Mouse (Mus musculus): ENCODE results near the gene Spaar. TPM values are rescaled to one million over a fixed set of nuclear protein-coding genes. Genes with fewer than 3 reads are reported as not detected.
A peak's percentile ranks its signal among the peaks of the same experiment; 100 is the strongest.

The Spaar gene
- under 1 TPM; 0.39 to 0.40 TPM for total RNA-seq (2021)
- long read RNA-seq, partial matches to known transcripts: 0 of 1 reads
- long read RNA-seq, other reads (novel, unspliced or antisense): 1 of 1 reads

GRCm38 (mm10) chr4:43729794-43730550 is at the start of gene Spaar:
Gene Spaar, plus strand, starts transcription at chr4:43730034.
- no peak for DNase-seq (ENCODE audit: low spot score in 2 of 2)

DNA sequence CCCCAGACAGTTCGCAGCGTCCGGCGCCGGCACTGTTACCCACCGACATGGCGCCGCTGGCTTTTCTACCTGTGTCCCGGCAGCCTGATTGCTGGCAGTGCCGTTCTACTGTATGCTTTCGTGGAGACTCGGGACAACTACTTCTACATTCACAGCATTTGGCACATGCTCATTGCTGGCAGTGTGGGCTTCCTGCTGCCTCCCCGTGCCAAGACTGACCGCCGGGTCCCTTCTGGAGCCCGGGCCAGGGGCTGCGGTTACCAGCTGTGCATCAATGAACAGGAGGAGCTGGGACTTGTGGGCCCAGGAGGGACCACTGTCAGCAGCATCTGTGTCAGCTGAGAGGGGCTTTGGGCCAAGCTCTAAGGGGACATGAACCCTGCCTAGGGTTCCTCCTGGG is 39.8 kb upstream of the Spaar start:
- DNase-seq (ENCODE audit: low spot score in 2 of 2): peak in 1 of 2 experiments; percentile 29

GRCm38 (mm10) chr4:43691026-43691425 is 38.8 kb upstream of the Spaar start:
- DNase-seq (ENCODE audit: low spot score in 2 of 2): no peak

DNA sequence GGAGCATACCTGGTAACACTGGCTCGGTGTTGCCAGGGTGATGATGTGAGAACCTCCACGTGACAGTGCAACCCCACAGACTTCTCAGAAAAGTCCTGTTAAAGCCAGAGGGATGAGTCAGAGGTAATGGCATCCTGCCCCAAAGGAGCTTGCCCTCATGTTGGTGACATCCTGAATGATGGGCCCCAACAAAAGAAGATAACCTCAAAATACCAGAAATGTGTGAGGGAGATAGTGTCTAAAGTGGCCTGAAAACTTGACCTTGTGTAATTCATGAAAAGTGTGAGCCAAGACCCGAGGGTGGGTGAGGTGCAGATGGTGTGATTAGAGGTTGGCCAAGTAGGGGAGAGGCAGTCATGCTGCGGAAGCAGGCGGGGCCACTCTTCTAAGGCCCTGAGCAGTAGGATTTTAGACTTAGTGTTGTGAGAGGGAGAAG is 36.0 kb upstream of the Spaar start:
- no peak for DNase-seq (ENCODE audit: low spot score in 2 of 2)

- no peak for DNase-seq (ENCODE audit: low spot score in 2 of 2)
These were observed 35.2 kb upstream of the Spaar start for GRCm38 (mm10) chr4:43694439-43695248.

DNA sequence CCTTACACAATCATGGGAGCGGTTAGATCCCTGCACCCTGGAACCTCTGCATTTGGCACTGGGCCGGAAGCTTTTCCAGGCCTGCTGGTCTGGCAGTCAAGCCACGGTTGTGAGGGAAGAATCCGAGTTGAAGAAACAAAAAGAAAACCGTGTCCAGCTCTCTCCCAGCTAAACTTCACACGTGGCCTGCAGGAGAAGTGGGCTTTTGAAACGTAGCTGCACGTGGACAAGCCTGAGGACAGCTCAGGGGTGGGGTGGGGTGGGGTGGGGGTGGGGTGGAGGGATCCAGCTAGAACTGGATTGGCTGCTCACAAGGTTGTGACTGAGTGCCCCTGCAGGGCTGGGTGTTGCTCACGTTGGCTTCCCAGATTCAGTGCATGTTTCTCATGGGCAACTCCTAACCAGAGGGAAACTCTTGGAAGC is 34.6 kb upstream of the Spaar start:
- no peak for DNase-seq (ENCODE audit: low spot score in 2 of 2)

GRCm38 (mm10) chr4:43696561-43696960 is 33.3 kb upstream of the Spaar start:
- DNase-seq (ENCODE audit: low spot score in 2 of 2): no peak

- no peak for DNase-seq (ENCODE audit: low spot score in 2 of 2)
These were observed 29.1 kb upstream of the Spaar start, which contains the start of gene Olfr70 for GRCm38 (mm10) chr4:43700707-43701106. Gene Olfr70, minus strand, starts transcription at chr4:43700807.

DNA sequence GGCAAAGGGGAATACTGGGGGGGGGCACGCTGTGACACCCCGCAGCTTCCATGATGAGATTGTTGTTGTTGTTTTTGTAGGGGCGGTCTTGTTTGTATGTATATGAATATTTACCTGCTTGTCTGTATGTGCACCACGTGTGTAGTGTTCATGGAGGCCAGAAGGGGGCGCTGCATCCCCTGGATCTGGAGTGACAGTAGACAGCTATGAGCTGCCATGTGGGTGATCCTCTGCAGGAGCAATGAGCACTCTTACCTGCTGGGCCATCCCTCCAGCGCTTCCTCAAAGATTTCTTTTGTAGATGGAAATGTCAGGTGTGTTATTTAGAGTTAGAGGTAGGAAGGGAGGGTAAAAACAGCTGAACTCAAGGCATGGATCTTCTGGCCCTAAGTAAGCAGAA is 26.4 kb upstream of the Spaar start:
- no peak for DNase-seq (ENCODE audit: low spot score in 2 of 2)

DNA sequence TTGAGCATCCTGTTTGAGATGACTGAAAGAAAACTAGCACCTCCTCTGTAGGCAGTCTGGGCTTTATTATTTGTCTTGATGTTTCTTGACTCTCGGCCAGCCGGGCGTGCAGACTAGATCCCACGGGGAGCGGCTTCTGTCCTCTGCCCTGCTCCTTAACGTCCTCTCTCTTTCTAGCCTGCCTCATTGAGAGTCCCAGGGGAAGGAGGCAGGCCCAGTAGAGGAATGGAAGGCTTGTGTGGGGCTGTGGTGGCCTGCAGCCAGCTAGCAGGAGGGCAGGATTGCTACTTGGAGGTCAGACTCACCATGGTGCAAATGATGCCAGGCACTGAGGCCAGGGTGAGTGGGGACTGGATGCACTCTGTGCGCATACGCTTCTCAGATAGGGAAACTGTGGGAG is 26.0 kb upstream of the Spaar start:
- no peak for DNase-seq (ENCODE audit: low spot score in 2 of 2)

- DNase-seq (ENCODE audit: low spot score in 2 of 2): no peak
These were observed 23.8 kb upstream of the Spaar start for GRCm38 (mm10) chr4:43705991-43706390.

DNA sequence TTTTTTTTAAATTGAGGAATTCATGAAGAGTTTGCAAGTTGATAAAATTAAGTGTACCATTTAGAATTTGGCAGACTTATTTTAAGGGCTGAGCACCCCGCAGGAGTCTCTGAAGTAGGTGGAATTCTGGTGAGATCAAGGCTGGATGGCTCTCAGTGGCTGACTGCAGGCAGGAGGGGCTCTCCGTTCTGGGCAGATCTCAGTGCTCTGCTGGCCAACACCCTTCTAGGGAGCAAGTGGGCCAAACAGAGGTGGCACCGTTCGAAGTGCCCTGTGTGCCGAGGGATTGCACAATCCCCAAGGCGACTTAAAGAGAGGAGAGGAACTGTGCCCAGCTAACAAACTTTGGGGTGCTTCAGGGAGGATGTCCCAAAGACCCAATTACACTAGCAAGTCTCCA is 20.0 kb upstream of the Spaar start, which contains the start of gene Olfr71:
Gene Olfr71 (minus strand): TSS at position 387 of the 400 bp plus-strand sequence.
- DNase-seq (ENCODE audit: low spot score in 2 of 2): no peak

GRCm38 (mm10) chr4:43711821-43712220 is 18.0 kb upstream of the Spaar start:
- DNase-seq (ENCODE audit: low spot score in 2 of 2): peak; percentile 86 to 89

DNA sequence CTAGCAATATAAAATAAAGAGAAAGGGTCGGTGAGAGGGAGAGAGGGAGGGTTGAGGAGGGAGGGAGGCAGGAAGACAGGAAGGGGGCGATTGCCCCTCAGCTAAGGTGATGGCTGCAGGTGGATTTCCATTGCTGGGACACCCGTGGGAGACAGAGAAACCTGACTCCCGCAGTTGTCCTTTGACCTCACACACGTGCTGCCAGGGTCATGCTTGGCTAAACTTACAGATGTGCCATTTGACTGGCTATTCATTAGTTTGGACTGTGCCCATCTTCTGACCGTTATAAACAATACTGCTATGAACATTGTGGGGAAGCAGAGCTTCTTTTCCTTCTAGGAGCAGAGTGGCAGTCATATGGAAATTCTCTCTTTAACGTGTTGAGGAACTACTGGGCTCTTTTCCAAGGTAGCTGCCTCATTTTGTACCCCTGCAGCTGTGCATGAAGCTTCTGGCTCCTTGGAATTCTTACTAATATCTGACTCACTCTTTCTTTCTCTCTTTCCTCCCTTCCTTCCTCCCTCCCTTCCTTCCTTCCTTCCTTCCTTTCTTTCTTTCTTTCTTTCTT is 16.1 kb upstream of the Spaar start:
- no peak for DNase-seq (ENCODE audit: low spot score in 2 of 2)

- no peak for DNase-seq (ENCODE audit: low spot score in 2 of 2)
These were observed 9.2 kb upstream of the Spaar start for GRCm38 (mm10) chr4:43720491-43721228.

GRCm38 (mm10) chr4:43722191-43722590 is 7.6 kb upstream of the Spaar start:
- no peak for DNase-seq (ENCODE audit: low spot score in 2 of 2)

GRCm38 (mm10) chr4:43724764-43725163 is 5.1 kb upstream of the Spaar start:
- DNase-seq (ENCODE audit: low spot score in 2 of 2): peak; percentile 36 to 50

GRCm38 (mm10) chr4:43726228-43726993 is 3.4 kb upstream of the Spaar start:
- no peak for DNase-seq (ENCODE audit: low spot score in 2 of 2)

- DNase-seq (ENCODE audit: low spot score in 2 of 2): no peak
These were observed 2.8 kb upstream of the Spaar start, which contains the start of gene Hrct1 for GRCm38 (mm10) chr4:43726995-43727394. Gene Hrct1, plus strand, starts transcription at chr4:43727188.
